Mouse (Mus musculus): ENCODE measurements at regions not wholly inside any gene's neighbourhood (a gene's known extent, or its start where the extent isn't known, plus 50 kb on each side); places are given as distances from the start of the nearest gene placed in this dataset.

GRCm38 (mm10) chr12:77786678-77787077 lies 407.4 kb upstream of the Gm6657 start:
- TF ChIP-seq CTCF (IDR thresholded peaks at IDR 0.05; ENCODE audit: low read depth, low read length) (no peak), GATA1 (IDR thresholded peaks at IDR 0.05; ENCODE audit: borderline replicate concordance, low read length) (no peak)
